Mouse (Mus musculus) forebrain, postnatal 0 days (tissue): ENCODE results near the gene Slit1. TPM values are rescaled to one million over a fixed set of nuclear protein-coding genes. Genes with fewer than 3 reads are reported as not detected.

Experiments
- ATAC-seq: fragments of 200-750 bp; cut with Nextera tagmentation; 2 replicates; pipeline ENCODE4 v1.8.0; 2017; ENCODE audit warnings: mild to moderate bottlenecking, moderate library complexity
- DNase-seq: peaks from one replicate; pipeline ENCODE4 v3.0.0-alpha.2; 2015
- H3K27ac ChIP-seq: fragments of 300-500 bp; sonication (generic); 2 replicates; pipeline ENCODE4 v1.5.1; 2014; ENCODE audit warnings: low read depth, mild to moderate bottlenecking, antibody characterized with exemption, low read length, moderate library complexity, mixed read lengths
- H3K27me3 ChIP-seq: fragments of 300-500 bp; sonication (generic); 2 replicates; pipeline ENCODE4 v1.6.1; 2014; ENCODE audit warnings: mild to moderate bottlenecking, low read length, mixed read lengths; ENCODE audit not compliant: insufficient read depth
- H3K36me3 ChIP-seq: fragments of 300-500 bp; sonication (generic); 2 replicates; pipeline ENCODE4 v1.6.1; 2014; ENCODE audit warnings: mild to moderate bottlenecking, moderate library complexity; ENCODE audit not compliant: insufficient read depth
- H3K4me1 ChIP-seq: fragments of 300-500 bp; sonication (generic); 2 replicates; pipeline ENCODE4 v1.6.1; 2014; ENCODE audit warnings: antibody characterized with exemption; ENCODE audit not compliant: insufficient read depth
- H3K4me2 ChIP-seq: fragments of 300-500 bp; sonication (generic); 2 replicates; pipeline ENCODE4 v1.6.1; 2014; ENCODE audit warnings: low read depth, mild to moderate bottlenecking, moderate library complexity
- H3K4me3 ChIP-seq: fragments of 300-500 bp; sonication (generic); 2 replicates; pipeline ENCODE4 v1.5.1; 2014; ENCODE audit warnings: low read depth, low read length, mixed read lengths
- H3K9ac ChIP-seq: fragments of 300-500 bp; sonication (generic); 2 replicates; pipeline ENCODE4 v1.6.1; 2014; ENCODE audit warnings: mild to moderate bottlenecking
- H3K9me3 ChIP-seq: fragments of 300-500 bp; sonication (generic); 2 replicates; pipeline ENCODE4 v1.6.1; 2016; ENCODE audit warnings: low read length
- CTCF ChIP-seq: sonication (generic); IDR thresholded peaks from 2 replicates; pipeline ENCODE4 v1.5.1; 2016; ENCODE audit warnings: antibody characterized with exemption, control low read depth, low read depth
- WGBS: fragments of 180-500 bp; shearing (Covaris S2); extraction: QIAGEN DNeasy Blood & Tissue Kit; methylation state at CpG from one replicate; pipeline ENCODE4 v1.1.7; 2014; 5-methylcytosine and 5-hydroxymethylcytosine counted together
- polyA plus RNA-seq: library from polyadenylated mRNA; unstranded; fragments of >200 nt; fragmentation: Nextera tagmentation; extraction: Ambion mirVana; gene quantifications from 2 replicates; pipeline ENCODE4 v1.2.1, GENCODE M21; 2015
- total RNA-seq: library from RNA; depleted of rRNA; stranded (reverse); fragments of >200 nt; gene quantifications from 2 replicates; pipeline ENCODE4 v1.2.3, GENCODE M21; 2014

Slit1 gene
- total and polyA plus RNA-seq, 2 experiments from 2014 or later, result 13.4 to 61.8 TPM

DNA sequence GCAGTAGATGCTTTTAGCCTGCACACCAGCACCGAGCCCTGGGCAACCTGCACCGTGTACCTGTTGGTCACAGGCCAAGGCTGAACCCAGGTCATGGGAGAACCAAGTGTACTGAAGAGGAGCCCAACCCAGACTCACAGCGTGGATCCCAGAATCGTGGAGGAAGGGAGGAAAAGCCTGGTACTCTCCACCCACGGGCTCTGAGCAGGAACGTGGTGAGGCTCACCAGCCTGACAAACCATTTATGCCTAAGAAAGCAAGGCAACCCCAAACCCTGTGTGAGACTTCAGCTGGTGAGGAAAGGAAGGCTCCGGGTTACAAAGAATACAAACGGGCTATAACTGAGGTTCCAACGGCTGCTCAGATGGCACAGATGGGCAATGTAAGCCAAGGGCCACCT is 31.8 kb downstream of the Slit1 start:
- H3K9ac ChIP-seq, result no peak overlapping the region
- no peak overlapping the region for H3K4me3 ChIP-seq
- no peak overlapping the region for H3K27ac ChIP-seq
- DNase-seq, result no peak
- no peak for ATAC-seq
- no peak for TF ChIP-seq CTCF
- H3K4me2 ChIP-seq, result no peak overlapping the region
- H3K4me1 ChIP-seq, result no peaks in the 10 kb centered on the region
- 0 out of 2 replicates have a peak, but pooled peaks cover 2% of the 10 kb centered on the region for H3K36me3 ChIP-seq
- WGBS, result 90% methylated on average over 9 of the region's 9 CpGs
- no peaks in the 10 kb centered on the region for H3K27me3 ChIP-seq
- H3K9me3 ChIP-seq, result no peaks in the 10 kb centered on the region

DNA sequence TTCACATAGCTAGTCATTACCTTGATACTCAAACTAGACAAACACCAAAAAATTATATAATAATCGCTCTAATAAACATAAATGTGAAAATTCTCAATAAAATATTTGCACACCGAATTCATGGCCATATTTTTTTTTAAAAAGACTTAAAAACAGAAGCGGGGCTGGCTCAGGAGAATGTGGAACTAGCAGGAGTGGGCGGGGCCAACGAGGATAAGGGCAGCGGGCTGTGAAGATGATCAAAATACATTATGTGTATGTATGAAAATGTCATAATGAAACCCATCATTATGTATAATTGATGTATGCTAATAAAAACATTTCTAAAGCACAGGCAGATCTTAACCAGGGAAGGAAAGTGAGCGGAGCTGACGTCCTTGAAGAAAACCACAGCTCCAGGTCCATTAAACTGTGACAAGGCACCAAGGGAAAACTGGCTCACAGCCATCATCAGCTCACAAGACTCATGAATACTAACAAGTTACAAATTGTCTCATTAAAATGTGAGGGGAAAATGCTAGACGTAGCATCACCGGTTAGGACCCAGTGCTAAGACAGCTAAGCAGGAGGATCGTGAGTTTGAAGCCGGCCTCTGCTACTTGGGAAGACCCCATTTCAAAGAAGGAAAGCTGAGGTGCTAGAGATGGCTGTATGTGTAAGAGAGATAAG is 33.8 kb downstream of the Slit1 start:
- H3K27ac ChIP-seq, result no peak overlapping the region
- H3K9ac ChIP-seq, result no peak overlapping the region
- DNase-seq, result no peak
- TF ChIP-seq CTCF, result no peak
- no peaks in the 10 kb centered on the region for H3K4me1 ChIP-seq
- no peak overlapping the region for H3K4me3 ChIP-seq
- H3K27me3 ChIP-seq, result no peaks in the 10 kb centered on the region
- no peak overlapping the region for H3K4me2 ChIP-seq
- peak; percentile 30; the same call in 1 of the 2 replicates for ATAC-seq
- H3K36me3 ChIP-seq, result no peaks in the 10 kb centered on the region
- no peaks in the 10 kb centered on the region for H3K9me3 ChIP-seq
- WGBS, result 49% methylated on average over 12 of the region's 12 CpGs

- ATAC-seq, result peak; percentile 38; the same call in 1 of the 2 replicates
- WGBS, result 41% methylated on average over 12 of the region's 12 CpGs
- no peaks in the 10 kb centered on the region for H3K27me3 ChIP-seq
- no peak for TF ChIP-seq CTCF
- no peak overlapping the region for H3K4me3 ChIP-seq
- DNase-seq, result no peak
- H3K9ac ChIP-seq, result no peak overlapping the region
- no peak overlapping the region for H3K27ac ChIP-seq
- H3K36me3 ChIP-seq, result no peaks in the 10 kb centered on the region
- H3K9me3 ChIP-seq, result no peaks in the 10 kb centered on the region
- H3K4me2 ChIP-seq, result no peak overlapping the region
- H3K4me1 ChIP-seq, result no peaks in the 10 kb centered on the region
Observed at GRCm38 (mm10) chr19:41707850-41708249, 35.6 kb downstream of the Slit1 start.

DNA sequence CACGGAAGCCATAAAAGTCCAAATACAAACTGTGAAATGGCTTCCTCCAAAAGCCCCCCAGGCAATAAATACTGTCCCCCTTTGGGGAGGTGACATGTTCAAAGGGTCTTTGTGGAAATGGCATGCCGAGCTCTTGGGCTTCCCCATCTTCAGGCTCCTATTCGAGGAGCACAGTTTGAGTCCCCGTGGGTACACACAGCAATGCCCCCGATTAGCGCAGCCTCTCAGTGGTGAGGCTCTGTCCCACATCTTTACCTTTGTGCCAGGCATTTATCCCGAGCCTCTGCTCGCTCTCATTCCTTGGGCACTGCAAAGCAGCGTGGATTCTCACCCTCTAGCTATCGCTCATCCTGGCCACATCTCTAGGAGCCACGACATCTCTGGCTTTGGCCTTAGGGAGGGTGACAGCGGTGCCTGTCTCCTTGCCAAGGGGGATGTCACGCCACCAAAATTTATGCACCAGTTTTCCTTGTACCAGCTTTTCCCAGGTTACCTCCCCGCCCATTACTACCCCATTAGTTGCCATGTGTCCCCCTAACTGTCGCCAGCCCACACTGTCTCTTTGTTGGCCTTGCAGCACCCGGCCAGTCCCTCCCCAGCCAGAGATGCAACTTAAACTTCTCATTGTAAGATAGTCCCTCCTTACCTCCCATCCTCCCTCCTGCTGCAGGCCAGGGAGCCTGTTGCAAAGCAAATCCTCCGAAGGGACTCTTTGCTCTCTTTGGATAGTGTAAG is 37.2 kb downstream of the Slit1 start:
- DNase-seq, result no peak
- 67% methylated on average over 17 of the region's 17 CpGs for WGBS
- no peaks in the 10 kb centered on the region for H3K36me3 ChIP-seq
- H3K4me1 ChIP-seq, result no peaks in the 10 kb centered on the region
- no peak for TF ChIP-seq CTCF
- no peaks in the 10 kb centered on the region for H3K27me3 ChIP-seq
- no peaks in the 10 kb centered on the region for H3K9me3 ChIP-seq
- H3K4me3 ChIP-seq, result no peak overlapping the region
- no peak overlapping the region for H3K4me2 ChIP-seq
- H3K9ac ChIP-seq, result no peak overlapping the region
- no peak for ATAC-seq
- H3K27ac ChIP-seq, result no peak overlapping the region

- no peak overlapping the region for H3K4me3 ChIP-seq
- no peaks in the 10 kb centered on the region for H3K4me1 ChIP-seq
- no peak overlapping the region for H3K9ac ChIP-seq
- H3K27me3 ChIP-seq, result no peaks in the 10 kb centered on the region
- H3K27ac ChIP-seq, result no peak overlapping the region
- DNase-seq, result no peak
- no peaks in the 10 kb centered on the region for H3K36me3 ChIP-seq
- no peak for ATAC-seq
- no peaks in the 10 kb centered on the region for H3K9me3 ChIP-seq
- no peak overlapping the region for H3K4me2 ChIP-seq
- WGBS, result 66% methylated on average over 12 of the region's 12 CpGs
- no peak for TF ChIP-seq CTCF
Observed at GRCm38 (mm10) chr19:41705416-41705815, 38.0 kb downstream of the Slit1 start.

DNA sequence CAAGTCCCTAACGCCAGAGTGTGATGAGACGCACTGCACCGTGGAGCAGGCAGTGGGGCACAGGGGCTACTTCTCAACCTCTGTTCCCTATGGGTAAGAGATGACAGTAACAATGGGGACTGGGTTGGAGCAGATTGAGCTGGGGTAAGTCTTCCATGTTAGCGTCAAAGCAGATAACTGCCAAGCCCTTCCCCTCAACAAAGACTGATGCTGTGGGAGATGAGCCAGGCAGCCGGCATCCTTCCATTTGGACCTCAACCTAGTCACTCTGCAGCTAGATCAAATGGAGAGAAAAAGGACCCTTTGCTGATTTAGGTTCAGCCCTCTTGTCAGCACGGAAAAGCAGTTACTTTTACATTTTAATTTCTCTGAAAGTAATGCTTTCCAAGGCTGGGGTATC is 40.8 kb downstream of the Slit1 start:
- H3K4me3 ChIP-seq, result no peak overlapping the region
- no peak for ATAC-seq
- no peak overlapping the region for H3K9ac ChIP-seq
- no peaks in the 10 kb centered on the region for H3K9me3 ChIP-seq
- no peak overlapping the region for H3K4me2 ChIP-seq
- H3K27me3 ChIP-seq, result no peaks in the 10 kb centered on the region
- DNase-seq, result no peak
- WGBS, result 49% methylated on average over 6 of the region's 6 CpGs
- TF ChIP-seq CTCF, result no peak
- H3K4me1 ChIP-seq, result peaks cover 5% of the 10 kb centered on the region; the same call in 1 of the 2 replicates
- H3K36me3 ChIP-seq, result no peaks in the 10 kb centered on the region
- H3K27ac ChIP-seq, result no peak overlapping the region

DNA sequence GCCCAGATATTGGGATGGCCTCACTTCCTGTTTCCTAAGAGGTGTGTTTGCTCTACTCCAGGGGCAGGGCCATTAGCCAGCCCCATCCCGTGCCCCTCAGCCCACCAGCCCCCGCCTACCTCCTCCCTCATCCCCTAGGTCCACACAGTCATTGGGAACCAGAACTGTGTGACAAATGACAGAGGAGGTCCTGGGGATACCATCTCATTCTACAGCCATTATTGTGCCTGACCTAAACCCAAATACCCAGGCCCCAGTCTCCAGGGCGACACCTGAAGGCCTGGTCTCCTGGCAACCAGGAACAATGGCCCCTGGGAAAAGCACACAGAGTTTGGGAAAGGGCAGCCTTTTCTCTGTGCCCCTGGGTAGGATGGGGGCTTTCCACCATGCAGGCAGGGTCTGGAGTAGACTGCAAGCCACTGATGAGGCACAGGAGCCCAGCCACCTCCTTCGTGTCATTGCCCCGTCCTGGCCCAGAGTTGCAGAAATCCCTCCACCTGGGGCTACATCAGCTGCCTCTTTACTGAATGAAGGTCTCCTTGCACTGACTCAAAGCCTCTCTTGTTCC is 44.5 kb downstream of the Slit1 start:
- H3K27me3 ChIP-seq, result no peaks in the 10 kb centered on the region
- DNase-seq (no peak), ATAC-seq (no peak)
- 30% methylated on average over 5 of the region's 5 CpGs for WGBS
- no peak overlapping the region for H3K9ac ChIP-seq
- no peak overlapping the region for H3K27ac ChIP-seq
- no peak overlapping the region for H3K4me3 ChIP-seq
- H3K9me3 ChIP-seq, result no peaks in the 10 kb centered on the region
- no peaks in the 10 kb centered on the region for H3K36me3 ChIP-seq
- H3K4me1 ChIP-seq, result peaks cover 20% of the 10 kb centered on the region
- no peak for TF ChIP-seq CTCF
- no peak overlapping the region for H3K4me2 ChIP-seq
